Mouse (Mus musculus) MEL (cell line): ENCODE measurements around the gene Camk1d. TPM values are rescaled to one million over a fixed set of nuclear protein-coding genes. Genes with fewer than 3 reads are reported as not detected.

Experiments used
- DNase-seq: peaks from one replicate; pipeline ENCODE4 v3.0.0; 2011; ENCODE audit warnings: low read depth, low spot score
- H3K27ac ChIP-seq: 2 replicates; pipeline ENCODE4 v1.5.1; 2012; ENCODE audit warnings: low read depth, mild to moderate bottlenecking, control low read depth, low read length, moderate library complexity; ENCODE audit not compliant: control insufficient read depth
- H3K27me3 ChIP-seq, 2 experiments: fragments of 150-350 bp in 1 of 2; sonication (generic) in 1 of 2; 2 replicates each; pipeline ENCODE4 v1.6.1; 2012; ENCODE audit warnings: low read length in 2 of 2, mild to moderate bottlenecking in 2 of 2, improper control_type of control experiment in 1 of 2, moderate library complexity in 1 of 2; ENCODE audit not compliant: insufficient read depth in 2 of 2, control insufficient read depth in 1 of 2
- H3K36me3 ChIP-seq, 2 experiments: 2 replicates each; pipeline ENCODE4 v1.6.1; 2012 to 2014; ENCODE audit warnings: low read length in 2 of 2, improper control_type of control experiment in 1 of 2, inconsistent platforms in 1 of 2, mild to moderate bottlenecking in 1 of 2; ENCODE audit not compliant: insufficient read depth in 2 of 2, control insufficient read depth in 1 of 2
- H3K4me1 ChIP-seq, 2 experiments: fragments of 150-350 bp in 1 of 2; sonication (generic) in 1 of 2; 2 replicates each; pipeline ENCODE4 v1.6.1; 2012; ENCODE audit warnings: low read length in 2 of 2, improper control_type of control experiment in 1 of 2, mild to moderate bottlenecking in 1 of 2; ENCODE audit not compliant: insufficient read depth in 2 of 2, control insufficient read depth in 1 of 2
- H3K4me3 ChIP-seq, 2 experiments: fragments of 150-350 bp in 1 of 2; sonication (generic) in 1 of 2; 2 replicates each; pipeline ENCODE4 v1.5.1; 2012; ENCODE audit warnings: low read depth in 2 of 2, low read length in 2 of 2, mild to moderate bottlenecking in 2 of 2, moderate library complexity in 2 of 2, control low read depth in 1 of 2, improper control_type of control experiment in 1 of 2; ENCODE audit not compliant: control insufficient read depth in 1 of 2, insufficient read depth in 1 of 2
- H3K79me2 ChIP-seq: 2 replicates; pipeline ENCODE4 v1.6.1; 2012; ENCODE audit warnings: mild to moderate bottlenecking, low read length, moderate library complexity; ENCODE audit not compliant: control insufficient read depth, poor library complexity, insufficient read depth
- H3K9ac ChIP-seq: 2 replicates; pipeline ENCODE4 v1.6.1; 2012; ENCODE audit warnings: low read depth, mild to moderate bottlenecking, control low read depth, low read length, moderate library complexity; ENCODE audit not compliant: control insufficient read depth, poor library complexity, severe bottlenecking
- H3K9me3 ChIP-seq: fragments of 150-350 bp; sonication (generic); replicated peaks from 2 replicates; pipeline ENCODE4 v1.6.1; 2012; ENCODE audit warnings: mild to moderate bottlenecking, low read length, improper control_type of control experiment, moderate library complexity; ENCODE audit not compliant: insufficient read depth
- BHLHE40 ChIP-seq: IDR thresholded peaks from 2 replicates; pipeline ENCODE4 v1.6.1; 2012; ENCODE audit warnings: low read depth, mild to moderate bottlenecking, inconsistent platforms, low read length, improper control_type of control experiment, borderline replicate concordance
- CHD1 ChIP-seq: IDR thresholded peaks from 2 replicates; pipeline ENCODE4 v1.6.1; 2012; ENCODE audit warnings: low read depth, mild to moderate bottlenecking, inconsistent platforms, low read length, improper control_type of control experiment
- CTCF ChIP-seq, 3 experiments: IDR thresholded peaks in 2 of 3; conservative IDR thresholded peaks in 1 of 3; 2 replicates each; pipeline ENCODE4 v1.5.1; 2011 to 2012; ENCODE audit warnings: low read length in 3 of 3, low read depth in 2 of 3, mild to moderate bottlenecking in 2 of 3, improper control_type of control experiment in 1 of 3, inconsistent platforms in 1 of 3, mixed read lengths in 1 of 3, moderate library complexity in 1 of 3; ENCODE audit not compliant: control insufficient read depth in 1 of 3, insufficient read depth in 1 of 3, poor library complexity in 1 of 3, severe bottlenecking in 1 of 3
- E2F4 ChIP-seq: IDR thresholded peaks from 2 replicates; pipeline ENCODE4 v1.6.1; 2011; ENCODE audit warnings: low read depth, low read length, improper control_type of control experiment, borderline replicate concordance
- ETS1 ChIP-seq: IDR thresholded peaks from 2 replicates; pipeline ENCODE4 v1.6.1; 2012; ENCODE audit warnings: low read depth, mild to moderate bottlenecking, inconsistent platforms, low read length, improper control_type of control experiment, moderate library complexity
- GABPA ChIP-seq: IDR thresholded peaks from 2 replicates; pipeline ENCODE4 v1.6.1; 2012; ENCODE audit warnings: low read depth, mild to moderate bottlenecking, inconsistent platforms, low read length, improper control_type of control experiment, moderate library complexity
- JUND ChIP-seq: IDR thresholded peaks from 2 replicates; pipeline ENCODE4 v1.6.1; 2011; ENCODE audit warnings: low read depth, mild to moderate bottlenecking, improper control_type of control experiment, low read length
- MAFK ChIP-seq: IDR thresholded peaks from 2 replicates; pipeline ENCODE4 v1.6.1; 2011; ENCODE audit warnings: low read depth, mild to moderate bottlenecking, low read length, improper control_type of control experiment, borderline replicate concordance
- MAX ChIP-seq: IDR thresholded peaks from 2 replicates; pipeline ENCODE4 v1.6.1; 2011; ENCODE audit warnings: low read length, improper control_type of control experiment
- MYC ChIP-seq: IDR thresholded peaks from 2 replicates; pipeline ENCODE4 v1.6.1; 2011; ENCODE audit warnings: low read depth, mild to moderate bottlenecking, low read length, improper control_type of control experiment, moderate library complexity
- POLR2AphosphoS5 ChIP-seq: IDR thresholded peaks from 2 replicates; pipeline ENCODE4 v1.6.1; 2012; ENCODE audit warnings: low read depth, borderline replicate concordance, mild to moderate bottlenecking, inconsistent platforms, low read length, moderate library complexity, mixed read lengths
- RCOR1 ChIP-seq: IDR thresholded peaks from 2 replicates; pipeline ENCODE4 v1.6.1; 2012; ENCODE audit warnings: low read depth, mild to moderate bottlenecking, inconsistent platforms, low read length, improper control_type of control experiment
- SIN3A ChIP-seq: IDR thresholded peaks from 2 replicates; pipeline ENCODE4 v1.6.1; 2012; ENCODE audit warnings: low read length, improper control_type of control experiment, inconsistent platforms
- SMC3 ChIP-seq: IDR thresholded peaks from 2 replicates; pipeline ENCODE4 v1.6.1; 2011; ENCODE audit warnings: low read depth, low read length, improper control_type of control experiment
- TAL1 ChIP-seq: IDR thresholded peaks from 2 replicates; pipeline ENCODE4 v1.6.1; 2012; ENCODE audit warnings: mild to moderate bottlenecking, inconsistent platforms, low read length, moderate library complexity, mixed read lengths
- UBTF ChIP-seq: IDR thresholded peaks from 2 replicates; pipeline ENCODE4 v1.6.1; 2012; ENCODE audit warnings: low read depth, mild to moderate bottlenecking, inconsistent platforms, low read length, improper control_type of control experiment, moderate library complexity, borderline replicate concordance; ENCODE audit not compliant: insufficient read depth
- USF1 ChIP-seq: IDR thresholded peaks from 2 replicates; pipeline ENCODE4 v1.6.1; 2014; ENCODE audit warnings: low read depth, mild to moderate bottlenecking, inconsistent platforms, low read length, improper control_type of control experiment, moderate library complexity
- ZNF384 ChIP-seq: IDR thresholded peaks from 2 replicates; pipeline ENCODE4 v1.6.1; 2012; ENCODE audit warnings: low read depth, mild to moderate bottlenecking, inconsistent platforms, low read length, improper control_type of control experiment
- polyA plus RNA-seq, 2 experiments: library from polyadenylated mRNA; stranded (reverse) in 1 of 2; unstranded in 1 of 2; fragments of >175 nt in 1 of 2; fragments of >200 nt in 1 of 2; gene quantifications; 2 replicates each; pipeline versions ENCODE4 v1.2.1 to v1.2.4; 2012; ENCODE audit warnings: low replicate concordance in 2 of 2, low read depth in 1 of 2; ENCODE audit not compliant: insufficient read length in 2 of 2, insufficient read depth in 1 of 2, missing spikeins in 1 of 2
- total RNA-seq: library from RNA; depleted of rRNA; stranded (reverse); fragments of 300-350 nt; gene quantifications from 2 replicates; pipeline ENCODE4 v1.2.3, GENCODE M21; 2012

The Camk1d gene
- total and polyA plus RNA-seq, 3 experiments = 2.9 to 4.4 TPM; not detected in 1

DNA sequence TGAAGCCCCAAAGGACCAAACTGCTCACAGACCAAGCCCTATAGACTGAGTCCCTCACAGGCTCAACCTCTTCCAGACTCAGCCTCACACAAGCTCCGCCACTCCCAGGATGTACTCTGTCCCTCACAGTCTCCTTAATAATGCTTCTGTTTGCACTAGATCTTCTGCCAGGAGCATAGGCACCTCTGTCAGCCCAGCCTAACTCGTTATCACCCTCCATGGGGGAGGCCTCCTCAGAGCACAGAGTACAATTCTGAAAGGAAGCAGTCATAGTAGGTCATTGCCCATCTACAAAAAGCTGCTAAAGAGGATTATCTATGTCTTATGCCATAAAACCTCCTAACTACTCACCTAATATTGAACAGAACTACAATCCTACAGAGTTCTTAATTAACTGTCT is 276.6 kb downstream of the Camk1d start:
- H3K36me3 ChIP-seq = no peaks in the 10 kb centered on the region
- no peak for TF ChIP-seq ZNF384
- no peak for TF ChIP-seq JUND
- no peak for TF ChIP-seq MAX
- TF ChIP-seq GABPA = no peak
- TF ChIP-seq UBTF = no peak
- no peak for TF ChIP-seq TAL1
- TF ChIP-seq SMC3 = no peak
- no peak for TF ChIP-seq CTCF (IDR thresholded peaks at IDR 0.05 in 2 of 3, conservative IDR thresholded peaks at IDR 0.05 in 1 of 3; ENCODE audit: control insufficient read depth in 1 of 3, insufficient read depth in 1 of 3, low read depth in 2 of 3, low read length in 3 of 3, poor library complexity in 1 of 3, severe bottlenecking in 1 of 3)
- TF ChIP-seq SIN3A = no peak
- no peak for TF ChIP-seq RCOR1
- no peak for TF ChIP-seq POLR2AphosphoS5
- TF ChIP-seq MYC = no peak
- TF ChIP-seq ETS1 = no peak
- TF ChIP-seq E2F4 = no peak
- no peak for TF ChIP-seq BHLHE40
- TF ChIP-seq MAFK = no peak
- no peak for TF ChIP-seq USF1
- H3K9ac ChIP-seq = no peak overlapping the region
- no peak overlapping the region for H3K27ac ChIP-seq
- no peaks in the 10 kb centered on the region for H3K27me3 ChIP-seq
- no peak for DNase-seq
- H3K4me3 ChIP-seq = no peak overlapping the region
- H3K9me3 ChIP-seq = no peaks in the 10 kb centered on the region
- no peaks in the 10 kb centered on the region for H3K79me2 ChIP-seq
- H3K4me1 ChIP-seq = no peaks in the 10 kb centered on the region

DNA sequence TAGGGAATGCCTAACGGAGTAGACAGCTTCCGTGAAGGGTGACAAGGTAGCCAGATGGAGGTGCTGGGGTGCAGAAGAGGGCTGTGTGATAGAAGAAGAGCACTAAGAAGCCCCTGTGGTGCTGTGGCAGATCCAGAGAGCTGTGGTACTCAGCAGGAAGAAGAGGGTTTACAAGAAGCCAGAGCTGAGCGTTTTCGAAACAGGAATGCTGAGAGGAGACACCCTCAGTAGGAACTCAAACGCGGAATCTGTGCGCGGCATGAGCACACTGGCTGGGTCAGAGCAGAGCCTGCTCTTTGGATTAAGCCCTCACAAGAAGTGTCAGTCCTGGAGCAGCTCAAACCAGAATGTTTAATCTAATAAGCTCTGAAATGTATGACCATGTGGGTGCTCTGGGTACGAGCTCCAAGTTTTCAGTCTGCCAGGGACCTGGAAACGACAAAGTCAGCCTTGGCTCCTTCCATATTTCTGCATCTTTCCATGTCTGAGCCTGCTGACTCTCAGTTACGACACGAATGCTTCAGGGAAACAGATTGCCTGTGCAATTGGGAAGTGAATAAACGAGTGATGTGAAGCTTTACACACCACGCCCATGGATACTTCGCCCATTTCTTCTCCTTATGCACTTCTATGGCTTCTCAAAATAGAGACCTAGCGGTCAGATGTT is 278.6 kb downstream of the Camk1d start:
- TF ChIP-seq CHD1 = no peak
- Histone ChIP-seq H3K27me3 (no peaks in the 10 kb centered on the region), H3K9ac (no peak overlapping the region), H3K9me3 (no peaks in the 10 kb centered on the region), H3K27ac (no peak overlapping the region), H3K36me3 (no peaks in the 10 kb centered on the region), H3K79me2 (no peaks in the 10 kb centered on the region), H3K4me1 (no peaks in the 10 kb centered on the region), H3K4me3 (no peak overlapping the region)
- DNase-seq = no peak
